Mouse (Mus musculus) layer of hippocampus, postnatal 14 days (tissue): Measurements from ENCODE around the gene E2f2. TPM values are rescaled to one million over a fixed set of nuclear protein-coding genes. Genes with fewer than 3 reads are reported as not detected.

Experiments used
- DNase-seq, 2 experiments: peaks; one replicate each; pipeline ENCODE4 v3.0.0; 2021 to 2022; ENCODE audit warnings: low spot score in 2 of 2, mixed read lengths in 1 of 2
- total RNA-seq, 2 experiments: library from RNA; stranded (reverse); gene quantifications; 2 replicates each; pipeline ENCODE4 v1.2.3; 2021

Gene E2f2
- total RNA-seq, 2 experiments from 2014 or later = 1.1 to 1.4 TPM

DNA sequence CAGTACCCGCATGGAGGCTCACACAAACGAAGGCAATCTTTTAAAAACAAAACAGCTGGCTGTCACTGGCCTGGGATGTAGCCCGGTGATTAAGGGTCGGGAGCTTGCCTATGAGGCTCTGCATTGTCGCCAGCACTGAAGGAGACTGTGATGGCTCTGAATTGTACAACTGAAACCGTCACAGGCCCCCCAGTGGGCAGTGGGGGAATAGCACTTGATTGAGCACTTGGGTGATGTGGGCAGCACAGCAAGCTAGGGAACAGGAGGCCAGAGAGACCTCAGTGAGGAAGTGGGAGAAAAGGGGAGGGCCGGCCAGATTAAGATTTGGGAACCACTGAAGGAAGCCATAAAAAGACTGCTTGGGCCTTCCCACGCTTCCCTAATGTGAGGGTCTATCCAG, 67.4 kb downstream of the E2f2 start:
- DNase-seq = peak; percentile 83 to 88

DNA sequence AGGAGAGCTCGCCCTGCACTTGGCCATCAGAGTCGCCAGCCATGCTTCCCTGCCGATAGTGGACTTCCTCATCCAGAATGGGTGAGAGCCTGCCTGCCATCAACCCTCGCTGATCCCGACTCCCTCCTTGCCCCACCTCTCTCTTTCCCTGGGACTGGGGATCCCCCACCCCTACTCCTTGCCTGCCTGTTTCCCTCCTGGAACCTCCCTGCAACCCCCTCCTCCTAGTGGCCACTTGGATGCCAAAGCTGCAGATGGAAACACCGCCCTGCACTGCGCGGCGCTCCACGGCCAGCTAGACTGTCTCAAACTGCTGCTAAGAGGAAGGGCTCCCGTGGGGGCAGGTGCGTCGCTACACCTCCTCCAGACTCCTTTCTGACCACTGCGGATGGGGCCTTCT, 67.9 kb downstream of the E2f2 start:
- DNase-seq = no peak

DNA sequence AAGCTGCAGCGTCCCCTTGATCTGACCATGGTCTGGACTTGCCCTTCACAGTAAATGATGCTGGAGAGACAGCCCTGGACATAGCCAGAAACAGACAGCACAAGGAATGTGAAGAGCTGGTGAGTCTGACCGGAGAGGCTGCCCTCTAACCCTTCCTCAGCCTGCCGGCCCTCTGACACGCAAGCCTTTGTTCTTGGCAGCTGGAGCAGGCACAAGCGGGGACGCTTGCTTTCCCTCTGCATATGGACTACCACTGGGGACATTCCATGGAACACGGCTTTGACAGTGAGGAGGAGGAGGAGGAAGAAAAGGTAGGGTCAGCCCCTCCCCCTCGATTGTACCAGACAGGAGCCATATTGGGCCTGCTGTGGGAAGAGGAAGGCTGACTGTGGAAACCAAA, 68.8 kb downstream of the E2f2 start:
- no peak for DNase-seq

DNA sequence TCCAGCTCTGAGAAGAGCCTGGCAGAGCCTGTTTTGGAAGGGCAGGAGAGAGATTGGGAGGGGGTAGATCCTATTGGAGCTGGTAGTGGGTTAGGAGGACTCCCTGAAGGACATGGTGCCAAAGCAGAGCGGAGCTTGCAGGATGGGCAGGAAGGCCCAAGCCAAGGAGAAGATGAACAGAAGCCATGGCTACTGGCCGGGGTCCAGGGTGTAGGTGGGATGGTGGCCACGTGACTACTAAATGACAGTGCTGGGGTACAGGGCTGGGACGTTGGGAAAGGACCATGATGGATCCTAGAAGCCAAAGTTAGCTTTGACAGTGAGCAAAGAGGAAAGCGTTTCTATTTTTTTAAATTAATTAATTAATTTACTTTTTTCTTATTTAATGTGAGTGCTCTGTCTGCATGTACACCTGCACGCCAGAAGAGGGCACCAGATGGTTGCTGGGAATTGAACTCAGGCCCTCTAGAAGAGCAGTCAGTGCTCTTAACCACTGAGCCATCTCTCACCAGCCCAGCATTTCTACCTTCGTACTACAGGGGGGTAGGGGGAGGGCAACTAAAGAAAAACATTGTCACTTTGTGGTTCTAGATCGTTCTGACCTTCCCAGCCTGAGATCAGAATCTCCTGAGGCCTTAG, 70.0 kb downstream of the E2f2 start:
- DNase-seq = no peak

DNA sequence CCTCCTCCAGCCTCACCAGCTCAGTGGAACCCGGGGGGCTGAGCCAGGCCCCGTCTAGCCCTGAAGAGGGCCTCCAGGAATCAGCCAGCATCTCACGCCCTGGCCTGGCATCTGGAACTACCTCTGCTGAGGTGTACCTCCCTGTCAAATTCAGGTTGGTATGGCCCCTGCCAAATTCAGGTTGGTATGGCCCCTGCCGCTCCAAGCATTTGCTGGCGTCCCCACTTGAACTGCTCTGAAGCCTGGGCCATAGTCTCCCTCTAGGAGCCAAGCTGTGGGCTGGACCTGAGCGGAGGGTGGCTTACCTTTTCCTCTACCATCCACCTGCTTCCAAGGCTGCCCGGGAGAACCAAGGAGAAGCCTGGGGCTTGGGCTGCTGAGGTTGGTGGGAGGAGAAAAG, 70.5 kb downstream of the E2f2 start:
- no peak for DNase-seq

DNA sequence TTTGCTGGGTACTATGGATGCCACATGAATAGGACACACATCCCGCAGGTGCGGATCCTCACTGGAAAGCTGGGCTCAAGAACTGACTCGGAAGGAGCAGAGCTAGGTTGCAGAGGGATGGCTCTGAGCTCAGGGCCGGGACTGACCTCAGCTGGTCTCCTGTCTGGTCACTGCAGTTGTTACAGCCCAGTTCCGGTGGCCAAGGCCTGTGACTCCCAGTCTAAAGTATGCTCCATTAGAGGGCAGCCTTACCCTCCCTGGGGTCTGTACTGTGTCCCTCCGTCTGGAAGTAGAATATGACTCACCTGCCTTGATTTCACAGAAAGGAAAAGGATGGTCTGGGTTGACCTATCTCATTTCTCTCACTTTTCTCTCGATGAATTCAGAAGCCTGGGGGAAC, 72.0 kb downstream of the E2f2 start:
- DNase-seq = no peak

Other genes with a start within 250 kb of the E2f2 start
- 10 to 100 TPM; 31.3 to 35.0 TPM for gene Hmgcl, start 225.9 kb upstream of the E2f2 start, total RNA-seq
- 10 to 100 TPM; 26.9 to 29.0 TPM for gene Gale, start 208.7 kb upstream of the E2f2 start, total RNA-seq
- gene Lypla2, start 199.8 kb upstream of the E2f2 start, total RNA-seq = 100 to 1,000 TPM; 107 to 111 TPM
- 10 to 100 TPM; 86.8 to 90.1 TPM for gene Pithd1, start 185.1 kb upstream of the E2f2 start, total RNA-seq
- 10 to 100 TPM; 31.7 TPM for gene Eloa, start 150.6 kb upstream of the E2f2 start, total RNA-seq
- 100 to 1,000 TPM; 254 to 300 TPM for gene Rpl11, start 119.0 kb upstream of the E2f2 start, total RNA-seq
- 10 to 100 TPM; 77.9 to 91.6 TPM for gene Id3, start 28.9 kb upstream of the E2f2 start, total RNA-seq
- 1 to 10 TPM; 5.1 to 6.0 TPM for gene Asap3, start 34.0 kb downstream of the E2f2 start, total RNA-seq
- under 1 TPM; 0.31 to 0.44 TPM for gene Tcea3, start 75.3 kb downstream of the E2f2 start, total RNA-seq
- 10 to 100 TPM; 69.9 to 74.4 TPM for gene Zfp46, start 112.3 kb downstream of the E2f2 start, total RNA-seq
- gene Hnrnpr, start 138.5 kb downstream of the E2f2 start, total RNA-seq = 10 to 100 TPM; 97.3 to 99.9 TPM